Mouse (Mus musculus): ENCODE results near the gene Sema4a.

The Sema4a gene

DNA sequence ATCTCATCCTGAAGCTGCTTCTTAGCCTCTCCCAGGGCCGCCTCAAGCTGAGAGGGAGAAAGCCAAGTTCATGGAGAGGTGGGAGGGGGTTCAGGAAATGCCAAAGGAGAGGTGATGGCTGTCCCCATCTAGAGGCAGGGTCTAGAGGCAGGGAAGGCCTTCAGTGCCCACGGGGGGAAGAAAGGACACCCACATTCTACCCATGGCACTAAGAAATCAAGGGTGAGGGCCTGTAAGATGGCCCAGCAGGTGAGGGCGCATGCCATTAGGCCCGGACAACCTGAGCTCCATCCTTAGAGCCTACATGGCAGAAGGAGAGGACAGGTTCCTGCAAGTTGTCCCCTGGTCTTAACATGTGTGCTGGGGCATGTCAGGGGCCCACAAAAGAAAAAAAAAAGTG, 25.9 kb upstream of the Sema4a start:
- DNase-seq (ENCODE audit: extremely low spot score, low read depth, low spot score) = no peak

DNA sequence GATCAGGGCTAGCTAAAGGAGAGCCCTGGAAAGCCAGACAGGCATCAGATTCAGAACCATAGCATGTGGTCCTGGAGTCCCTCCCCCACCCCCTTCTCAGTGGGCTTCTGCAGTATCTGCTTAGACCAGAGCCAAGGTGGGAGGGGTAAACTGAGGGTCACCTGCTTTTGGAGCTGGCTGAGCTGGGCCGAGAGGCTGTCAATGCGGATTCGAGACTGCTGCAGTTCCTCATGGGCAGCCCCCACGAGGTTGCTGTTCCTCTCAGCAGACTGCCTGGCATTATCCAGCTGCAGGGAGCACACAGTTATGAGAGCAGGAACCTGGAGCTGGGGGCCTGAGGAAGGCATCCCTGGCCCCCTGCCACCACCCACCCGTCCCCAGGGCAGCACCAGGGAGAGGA, 25.1 kb upstream of the Sema4a start:
- DNase-seq (ENCODE audit: extremely low spot score, low read depth, low spot score) = no peak

DNA sequence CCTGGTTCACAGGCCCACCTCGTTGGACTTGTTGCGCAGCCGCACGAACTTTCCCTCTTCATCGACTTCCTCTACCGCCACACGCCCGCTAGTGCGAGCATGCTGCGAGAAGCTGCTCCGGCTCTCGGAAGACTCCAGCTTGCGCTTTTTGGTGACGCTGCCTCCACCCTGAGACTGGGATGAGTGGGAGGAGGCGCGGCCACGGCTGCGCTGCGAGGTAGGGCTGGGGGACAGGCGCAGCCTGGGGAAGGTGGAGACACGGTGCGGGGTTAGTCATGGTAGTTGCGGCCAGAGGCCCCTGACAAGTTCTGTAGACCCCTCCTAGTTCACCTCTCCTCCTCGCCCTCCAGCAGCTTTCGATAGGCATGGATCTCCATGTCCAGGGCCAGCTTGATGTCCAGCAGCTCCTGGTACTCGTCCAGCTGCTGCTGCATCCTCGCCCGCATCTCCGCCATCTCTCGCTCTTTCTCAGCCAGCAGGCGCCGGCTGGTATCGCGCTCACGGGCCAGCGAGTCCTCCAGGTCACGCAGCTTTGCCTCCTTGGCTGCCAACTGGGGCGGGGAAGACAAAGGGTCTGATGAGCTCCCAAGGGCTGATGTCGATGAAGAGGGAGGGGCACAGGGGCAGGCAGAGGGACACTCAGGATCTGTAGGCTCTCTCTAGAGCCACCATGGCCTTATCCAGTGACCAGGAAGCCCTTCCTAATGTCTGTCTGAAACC, 23.8 kb upstream of the Sema4a start:
- DNase-seq (ENCODE audit: extremely low spot score, low read depth, low spot score) = no peak

DNA sequence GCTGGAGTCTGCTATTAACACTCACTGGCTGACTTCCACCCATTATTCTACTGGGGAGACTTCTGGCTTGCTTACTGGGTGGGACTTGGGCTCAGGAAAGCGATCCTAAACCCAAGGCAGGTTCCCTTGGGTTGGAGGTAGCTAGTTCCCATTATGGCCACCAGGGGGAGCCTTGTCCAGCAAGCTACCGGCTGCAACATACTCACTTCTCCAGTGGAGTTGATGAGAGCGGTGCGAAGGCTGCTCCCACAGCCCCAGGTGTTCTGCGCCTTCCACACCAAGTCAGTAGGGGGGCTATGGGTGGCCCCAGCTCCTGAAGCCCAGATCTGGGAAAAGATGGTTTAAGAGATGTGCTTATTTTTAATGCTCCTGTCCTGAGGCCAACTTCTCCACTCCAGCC, 22.6 kb upstream of the Sema4a start:
- DNase-seq (ENCODE audit: extremely low spot score, low read depth, low spot score) = no peak

DNA sequence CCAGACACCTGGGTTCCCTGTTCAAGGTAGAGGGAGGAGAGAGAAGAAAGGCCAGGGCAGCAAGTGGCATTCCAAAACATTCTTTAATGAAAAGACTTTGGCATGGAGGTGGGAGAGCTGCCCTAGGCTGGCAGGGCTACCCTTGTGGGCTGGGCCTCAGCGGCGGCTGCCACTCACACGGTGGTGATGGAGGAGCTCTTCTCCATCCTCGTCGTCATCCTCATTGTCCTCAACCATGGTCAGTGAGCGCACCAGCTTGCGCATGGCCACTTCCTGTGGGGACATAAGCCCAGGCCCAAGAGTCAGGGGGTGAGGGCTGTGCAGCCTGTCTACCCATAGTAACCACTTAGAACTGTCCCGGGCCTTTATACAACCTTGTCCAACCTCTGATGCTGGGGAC, 22.2 kb upstream of the Sema4a start:
- no peak for DNase-seq (ENCODE audit: extremely low spot score, low read depth, low spot score)

DNA sequence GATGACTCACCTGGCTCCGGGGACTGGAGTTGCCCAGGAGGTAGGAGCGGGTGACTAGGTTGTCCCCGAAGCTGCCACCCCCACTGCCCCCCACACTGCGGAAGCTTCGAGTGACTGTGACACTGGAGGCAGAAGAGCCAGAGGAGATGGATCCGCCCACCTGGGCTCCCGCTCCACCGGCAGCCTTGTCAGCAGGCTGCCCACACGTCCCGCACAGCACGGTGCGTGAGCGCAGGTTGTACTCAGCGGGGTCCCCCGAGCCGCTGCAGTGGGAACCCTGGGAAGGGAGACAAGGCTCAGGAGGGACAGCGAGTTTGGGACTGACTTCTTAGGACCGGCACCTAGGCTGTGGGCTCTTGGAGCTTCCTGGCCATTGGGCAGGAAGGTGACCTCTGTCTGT, 21.4 kb upstream of the Sema4a start:
- DNase-seq (ENCODE audit: extremely low spot score, low read depth, low spot score) = no peak

DNA sequence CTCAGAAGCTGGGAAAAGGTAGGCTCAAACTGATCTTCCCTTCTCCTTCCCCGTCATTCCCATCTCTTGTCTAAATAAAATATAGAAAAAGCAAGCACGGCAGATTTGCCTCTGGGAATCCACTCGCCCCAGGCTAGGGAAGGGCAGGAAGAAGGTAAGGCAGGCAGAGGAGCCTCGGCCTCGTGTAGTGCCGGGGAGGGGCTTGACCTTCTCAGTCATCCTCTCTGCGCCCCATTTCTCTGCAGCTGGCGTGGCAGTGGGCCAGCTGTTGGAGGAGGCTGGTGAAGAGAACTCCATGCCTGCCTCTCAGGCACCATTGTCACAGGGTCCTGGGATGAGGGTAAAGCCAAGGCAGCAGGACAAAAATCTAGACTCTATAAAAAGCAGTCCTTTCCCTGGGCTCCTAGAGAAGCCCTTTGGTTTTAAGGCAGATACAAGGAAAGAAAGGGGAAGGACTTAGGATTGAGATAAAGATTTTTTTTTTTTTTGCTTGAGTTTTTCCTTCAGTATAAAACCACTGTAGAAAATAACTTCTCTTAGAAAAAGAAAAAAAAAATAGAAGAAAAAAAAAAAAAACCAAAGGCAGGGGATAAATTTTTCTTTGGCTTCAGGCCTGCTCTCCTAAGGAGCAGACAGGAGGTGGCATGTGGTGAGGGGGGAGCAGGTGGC, 20.5 kb upstream of the Sema4a start:
- DNase-seq (ENCODE audit: extremely low spot score, low read depth, low spot score) = no peak

DNA sequence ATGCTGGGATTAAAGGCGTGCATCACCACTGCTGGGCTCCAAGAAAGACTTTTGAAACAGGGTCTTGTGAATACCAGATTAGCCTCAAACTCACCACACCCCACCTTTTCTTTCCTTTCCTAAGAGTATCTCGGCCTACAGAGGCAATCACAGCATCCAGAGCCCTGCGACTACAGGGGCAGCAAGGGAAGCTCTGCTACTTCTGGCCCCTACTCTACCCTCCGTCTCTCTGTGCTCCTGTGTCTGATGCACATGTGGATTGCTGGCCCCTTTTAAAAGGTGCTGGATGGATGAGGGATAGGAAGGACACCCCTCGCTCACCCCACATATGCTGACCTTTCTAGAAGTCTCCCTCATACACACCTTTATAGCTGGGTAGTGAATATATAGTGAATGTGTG, 19.7 kb upstream of the Sema4a start:
- no peak for DNase-seq (ENCODE audit: extremely low spot score, low read depth, low spot score)

DNA sequence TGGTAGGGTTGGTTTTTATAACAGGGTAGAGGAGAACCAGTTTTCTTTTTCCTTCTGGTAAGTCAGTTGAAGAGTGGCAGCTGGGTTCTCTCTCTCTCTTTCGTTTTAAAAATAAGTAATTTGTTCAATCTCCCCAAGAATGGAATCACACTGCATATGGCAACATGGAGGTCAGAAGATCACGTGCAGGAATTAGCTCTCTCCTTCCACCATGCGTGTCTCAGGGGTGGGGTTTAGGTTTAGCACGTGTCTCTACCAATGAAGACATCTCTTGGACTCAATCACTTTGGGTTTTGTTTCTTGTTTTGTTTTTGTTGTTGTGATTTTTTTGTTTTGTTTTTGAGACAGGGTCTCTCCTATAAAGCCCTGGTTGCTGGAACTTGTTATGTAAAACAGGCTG, 18.8 kb upstream of the Sema4a start:
- no peak for DNase-seq (ENCODE audit: extremely low spot score, low read depth, low spot score)

DNA sequence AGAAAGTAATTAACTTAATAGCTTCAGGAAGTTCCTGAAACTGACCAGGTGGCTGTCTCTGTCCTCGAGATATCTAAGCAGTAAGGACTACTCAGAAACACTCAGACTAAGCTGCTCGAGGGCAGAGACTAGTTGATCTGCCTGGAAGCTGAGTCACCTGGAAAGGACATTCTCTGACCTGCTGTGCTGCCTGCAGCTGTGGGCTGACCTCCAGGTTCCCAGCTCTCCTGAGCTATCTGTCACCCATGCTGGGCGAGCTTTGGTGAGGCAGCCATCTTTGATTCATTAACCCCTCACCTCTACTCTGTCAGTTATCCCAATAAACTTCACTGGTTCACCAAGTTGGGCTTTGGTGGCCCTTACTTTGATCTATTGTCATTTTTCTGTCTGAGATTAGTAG, 18.2 kb upstream of the Sema4a start:
- DNase-seq (ENCODE audit: extremely low spot score, low read depth, low spot score) = no peak

DNA sequence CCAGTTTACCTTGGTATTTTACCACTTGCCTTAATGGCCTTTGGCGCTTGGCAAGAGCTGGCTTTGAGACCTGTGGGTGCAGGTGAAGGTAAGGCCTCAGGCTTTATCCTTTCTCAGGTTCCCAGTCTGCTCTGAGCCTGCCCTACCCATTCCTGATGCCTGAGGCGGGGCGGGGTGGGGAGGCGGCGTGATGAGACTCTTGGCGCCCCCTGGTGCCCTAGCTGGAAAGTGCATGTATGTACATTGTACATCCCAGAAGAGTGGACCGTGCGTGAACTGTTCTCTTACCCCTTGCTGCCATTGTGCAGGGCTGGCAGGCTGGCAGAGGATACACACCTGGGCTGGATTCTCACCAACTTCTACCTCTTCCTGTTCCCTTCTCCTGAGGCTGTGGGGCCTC, 16.8 kb upstream of the Sema4a start:
- DNase-seq (ENCODE audit: extremely low spot score, low read depth, low spot score) = no peak

DNA sequence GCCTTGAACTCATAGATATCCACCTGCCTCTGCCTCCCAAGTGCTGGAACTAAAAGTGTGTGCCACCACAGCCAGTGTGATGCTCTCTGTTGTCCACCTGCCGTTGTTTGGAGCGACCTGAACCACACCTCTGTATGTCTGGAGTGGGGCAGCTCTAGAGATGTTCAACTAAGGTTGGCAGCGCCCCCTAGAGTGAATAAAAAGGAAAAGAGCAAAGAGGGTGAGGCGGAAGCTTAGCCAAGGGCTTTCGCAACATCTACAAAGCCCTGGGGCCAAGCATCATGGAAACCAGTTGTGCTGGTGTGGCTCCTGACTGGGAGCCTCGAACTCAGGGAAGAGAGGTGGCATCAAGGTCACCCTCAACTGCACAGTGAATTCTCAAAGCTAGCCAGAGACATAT, 15.4 kb upstream of the Sema4a start:
- no peak for DNase-seq (ENCODE audit: extremely low spot score, low read depth, low spot score)

DNA sequence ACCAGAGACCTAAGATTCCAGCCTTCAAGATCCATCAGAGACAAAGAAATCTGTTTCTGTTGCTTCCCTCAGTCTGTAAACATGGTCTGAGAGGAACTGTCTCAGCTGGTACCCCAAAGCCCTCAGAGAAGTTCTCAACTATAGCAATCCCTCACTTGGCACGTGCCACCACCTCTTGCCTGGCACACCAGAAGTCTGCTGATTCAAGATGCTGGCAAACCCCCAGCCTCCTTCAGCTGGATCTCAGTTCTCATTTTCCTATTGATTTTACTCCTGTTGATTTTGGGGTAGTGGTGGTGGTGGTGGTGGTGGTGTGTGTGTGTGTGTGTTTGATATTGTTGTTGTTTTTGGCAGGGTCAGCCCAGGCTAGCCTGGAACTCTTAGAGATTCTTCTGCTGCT, 12.6 kb upstream of the Sema4a start:
- no peak for DNase-seq (ENCODE audit: extremely low spot score, low read depth, low spot score)

DNA sequence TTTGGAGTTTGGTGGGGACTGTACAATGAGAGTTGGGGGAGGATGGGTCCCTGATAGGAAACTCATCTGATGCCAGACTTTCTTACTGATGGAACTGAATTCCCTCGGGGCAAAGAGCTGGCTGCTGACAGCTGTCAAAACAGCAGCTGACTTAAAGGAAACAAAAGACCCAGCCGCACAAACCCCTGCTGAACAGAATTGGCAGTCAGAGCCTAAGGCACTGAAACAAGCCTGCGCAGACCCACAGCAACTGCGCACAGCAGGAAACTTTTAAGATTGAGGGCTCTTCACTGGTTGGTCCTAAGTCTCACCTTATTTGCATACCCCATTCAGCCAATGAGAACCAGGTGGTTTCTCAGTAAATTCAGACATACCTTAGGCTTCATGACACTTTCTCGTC, 12.0 kb upstream of the Sema4a start:
- DNase-seq (ENCODE audit: extremely low spot score, low read depth, low spot score) = no peak

DNA sequence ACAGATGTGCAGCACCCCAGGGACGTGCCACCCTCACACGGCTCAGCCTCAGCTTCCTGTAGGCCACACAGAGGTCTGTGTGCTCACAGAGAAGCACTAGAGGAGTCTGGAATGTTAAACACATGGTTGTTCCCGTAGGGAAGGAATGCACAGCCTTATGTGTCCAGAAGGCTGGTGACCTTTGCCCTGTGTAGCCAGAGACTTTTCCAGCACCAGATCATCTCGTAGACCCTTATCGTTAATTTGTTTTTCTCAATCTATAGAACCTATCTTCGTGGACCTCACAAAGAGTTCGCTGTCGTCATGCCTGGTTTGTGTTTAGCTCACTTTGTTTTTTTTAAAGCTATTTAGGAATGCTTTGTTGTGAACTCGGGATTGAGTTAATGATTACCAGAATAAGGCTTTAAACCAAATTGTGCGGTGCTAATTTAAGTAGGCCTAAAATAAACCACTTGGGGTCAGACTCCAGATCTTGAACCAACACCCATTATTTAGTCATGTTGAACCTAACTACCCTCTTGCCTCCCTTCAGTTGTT, 10.0 kb upstream of the Sema4a start:
- DNase-seq (ENCODE audit: extremely low spot score, low read depth, low spot score) = no peak

DNA sequence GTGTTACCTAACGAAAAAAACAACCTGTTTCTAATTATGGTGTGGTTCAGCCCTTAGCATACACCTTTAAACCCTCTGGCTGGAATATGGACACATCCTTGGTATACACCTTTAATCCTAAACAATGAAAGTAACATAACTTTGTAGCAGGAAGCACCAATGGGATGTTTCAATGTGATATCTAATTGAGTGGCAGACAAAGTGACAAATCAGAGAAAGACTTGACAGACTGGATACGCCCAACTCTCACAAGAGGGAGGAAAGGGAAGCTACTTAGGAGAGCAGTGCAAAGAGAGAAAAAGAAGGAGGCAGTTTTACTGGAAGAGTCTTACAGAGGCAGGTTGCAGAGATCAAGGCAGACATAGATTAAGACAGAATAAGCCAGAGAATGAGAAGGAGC, 8.5 kb upstream of the Sema4a start:
- DNase-seq (ENCODE audit: extremely low spot score, low read depth, low spot score) = no peak

DNA sequence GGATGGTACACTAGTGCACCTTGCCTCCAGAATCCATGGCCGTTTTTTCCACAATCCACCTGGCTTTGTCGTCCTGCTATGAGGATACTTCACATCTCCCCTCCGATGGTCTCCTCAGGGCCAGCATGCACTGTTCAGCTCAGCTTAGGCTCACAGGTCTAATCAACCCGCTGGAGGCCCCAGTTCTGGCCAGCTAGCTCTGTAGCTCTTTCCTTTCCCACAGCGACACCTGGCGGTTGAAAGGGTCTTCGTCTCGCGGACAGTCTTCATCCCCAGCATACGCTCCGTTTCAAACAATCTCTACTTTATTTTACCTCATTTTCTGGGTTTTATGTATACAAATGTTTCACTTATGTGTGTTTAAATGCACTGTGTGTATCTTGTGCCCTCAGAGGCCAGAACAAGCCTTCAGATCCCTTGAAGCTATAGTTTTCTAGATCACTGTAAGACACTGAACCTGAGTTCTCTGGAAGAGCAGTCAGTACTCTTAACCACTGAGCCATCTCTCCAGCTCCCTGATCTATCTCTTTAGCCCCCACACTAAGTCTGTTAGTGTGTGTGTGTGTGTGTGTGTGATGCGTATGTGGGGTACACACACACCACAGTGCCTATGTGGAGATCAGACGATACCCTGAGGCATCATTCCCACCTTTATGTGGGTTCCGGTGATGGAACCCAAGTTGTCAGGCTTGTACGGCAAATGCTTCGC, 6.3 kb upstream of the Sema4a start:
- DNase-seq (ENCODE audit: extremely low spot score, low read depth, low spot score) = peak; percentile 82

DNA sequence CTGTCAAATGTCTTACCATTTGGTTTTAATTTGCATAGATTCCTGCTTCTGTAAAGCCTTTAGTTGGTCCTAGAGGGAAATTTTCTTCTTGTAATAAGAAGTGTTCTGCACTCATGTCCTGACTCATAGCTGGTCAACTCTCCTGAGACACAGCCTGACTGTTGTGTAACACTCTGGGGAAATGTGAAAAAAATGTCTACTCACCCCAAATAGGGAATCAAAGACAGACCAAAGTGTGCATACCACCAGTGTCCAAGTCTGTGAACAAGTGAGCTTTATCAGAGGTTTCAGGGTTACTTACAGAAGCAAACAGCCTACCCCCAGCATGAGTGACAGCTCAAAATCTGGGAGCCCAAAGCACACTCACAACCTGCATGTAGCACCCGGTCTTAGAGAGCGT, 4.1 kb upstream of the Sema4a start:
- no peak for DNase-seq (ENCODE audit: extremely low spot score, low read depth, low spot score)

DNA sequence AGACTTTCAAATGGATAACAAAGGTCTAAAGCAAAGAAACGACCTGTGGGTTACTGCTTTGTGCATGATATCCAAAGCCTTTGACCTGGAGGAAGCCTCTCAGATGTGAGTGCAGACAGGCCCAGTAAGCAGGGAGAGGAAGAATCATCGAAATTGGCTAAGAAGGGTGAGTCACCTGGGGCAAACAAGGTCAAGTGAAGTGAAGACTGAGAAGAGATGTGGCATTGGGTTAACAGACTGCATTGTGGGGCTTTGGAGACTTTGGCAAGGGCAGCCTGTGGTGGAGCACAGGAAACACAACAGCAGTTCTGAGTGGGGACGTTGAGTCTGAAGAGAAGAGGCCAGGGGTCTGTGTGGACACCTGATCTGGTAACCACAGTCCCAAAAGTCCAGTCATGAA, 3.4 kb upstream of the Sema4a start:
- no peak for DNase-seq (ENCODE audit: extremely low spot score, low read depth, low spot score)

DNA sequence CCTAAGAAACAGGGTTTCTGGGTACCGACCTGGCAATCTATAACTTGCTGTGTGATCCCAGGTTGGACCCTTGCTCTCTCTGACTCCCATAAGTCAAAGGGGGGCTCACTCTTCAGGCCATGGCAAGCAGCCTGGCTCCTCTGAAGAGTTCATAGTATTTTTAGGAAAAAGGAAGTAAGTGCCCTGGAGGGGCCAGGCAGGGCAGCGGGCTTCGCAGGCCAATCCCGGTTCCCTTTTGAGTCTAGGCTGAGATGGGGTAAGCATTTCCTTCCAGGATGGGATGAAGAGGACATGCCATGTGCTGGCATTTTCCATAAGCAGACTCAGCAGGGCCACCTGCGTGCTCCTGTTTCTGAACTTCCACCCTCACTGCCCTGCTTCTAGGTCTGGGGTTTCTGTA, 953 bp downstream of the Sema4a start:
- no peak for DNase-seq (ENCODE audit: extremely low spot score, low read depth, low spot score)

DNA sequence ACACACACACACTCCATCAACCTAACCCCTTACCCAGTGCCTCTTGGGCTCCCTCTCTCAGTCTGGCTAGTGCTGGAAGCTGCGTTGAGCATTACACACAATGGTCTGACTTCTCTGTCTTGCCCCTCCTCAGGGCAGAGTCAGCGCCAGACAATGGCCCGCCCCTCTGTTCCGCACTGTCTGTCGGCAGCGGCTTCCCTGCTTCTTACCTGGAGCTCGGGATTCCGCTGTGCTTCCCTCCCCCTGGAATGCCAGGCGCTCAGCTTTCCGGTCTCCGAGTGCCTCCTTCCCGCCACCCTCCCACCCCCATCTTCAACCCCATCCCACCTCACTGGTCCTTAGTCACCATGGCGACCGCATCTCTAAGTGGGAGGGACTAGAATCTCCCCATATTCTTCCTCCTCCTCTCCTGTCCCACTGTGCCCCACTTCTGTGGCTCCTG, 2.2 kb downstream of the Sema4a start:
- DNase-seq (ENCODE audit: extremely low spot score, low read depth, low spot score) = no peak

Measured in hindlimb bud, embryonic 11.5 days (tissue).